Mouse (Mus musculus) activated CD4-positive, CD25-positive, alpha-beta regulatory T cell, adult 9 weeks (primary cell): ENCODE measurements around the gene Il21r. TPM values are rescaled to one million over a fixed set of nuclear protein-coding genes. Genes with fewer than 3 reads are reported as not detected.

Source experiments
- polyA plus RNA-seq: library from polyadenylated mRNA; unstranded; fragments of 100-300 nt; shearing (Covaris generic); gene quantifications from one replicate; pipeline ENCODE4 v1.2.1, GENCODE M21; 2017

The Il21r gene
- polyA plus RNA-seq, result 392 TPM

DNA sequence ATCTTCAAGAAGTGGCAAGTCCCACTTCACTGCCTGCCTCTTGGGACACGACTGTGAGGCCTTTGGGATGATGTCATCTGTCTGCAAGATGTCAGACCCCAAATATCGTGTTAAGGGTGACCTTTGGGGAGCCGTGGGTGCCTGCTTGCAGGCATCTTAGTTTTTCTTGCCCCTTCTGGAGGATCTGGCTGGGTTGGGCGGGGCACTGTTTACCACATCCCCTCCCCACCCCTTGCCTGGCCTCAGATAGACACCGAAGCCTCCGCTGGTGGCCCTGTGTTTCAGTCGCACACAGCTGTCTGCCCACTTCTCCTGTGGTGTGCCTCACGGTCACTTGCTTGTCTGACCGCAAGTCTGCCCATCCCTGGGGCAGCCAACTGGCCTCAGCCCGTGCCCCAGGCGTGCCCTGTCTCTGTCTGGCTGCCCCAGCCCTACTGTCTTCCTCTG lies at the start of gene Il21r:
Gene Il21r, plus strand, starts transcription at position 245 of the 447 bp plus-strand sequence.

Other genes with a start within 250 kb of the Il21r start
- 7.2 TPM for gene Kdm8, start 158.8 kb upstream of the Il21r start, polyA plus RNA-seq
- gene Nsmce1, start 111.8 kb upstream of the Il21r start, polyA plus RNA-seq, result 150 TPM
- gene Il4ra, start 51.3 kb upstream of the Il21r start, polyA plus RNA-seq, result 224 TPM
- 63.0 TPM for gene Gtf3c1, start 104.4 kb downstream of the Il21r start, polyA plus RNA-seq
- gene D430042O09Rik, start 104.5 kb downstream of the Il21r start, polyA plus RNA-seq, result 9.8 TPM